Comparison of ENCODE assay signal across 9 mouse cellular contexts in genomic region chr8:88576351-88577142, GRCm38 (mm10). TPM values are rescaled to one million over a fixed set of nuclear protein-coding genes. Genes with fewer than 3 reads are reported as not detected.
DNase-seq lines count a peak whose midpoint lies in the region; ATAC-seq and TF ChIP-seq lines count a peak whose summit lies in the region.
"Had no signal": no experiment of that assay in that cellular context is flagged by ENCODE, and none has a peak within 500 bp of the region (broad histone marks: within the 10 kb centered on the region; RNA-seq: fewer than 3 reads in every experiment).

No protein-coding gene starts in this region.

- peak overlapping the region; percentile 63; the same call in 1 of the 2 replicates for H3K27ac ChIP-seq in kidney, embryonic 14.5 days (ENCODE audit: low read depth, low read length)
- peak overlapping the region; percentile 55 for H3K27ac ChIP-seq in embryonic fibroblast, embryonic 13.5 days (ENCODE audit: insufficient read depth, low read length)
- peak overlapping the region; percentile 89 for H3K27ac ChIP-seq in lung, embryonic 14.5 days (ENCODE audit: low read depth)
- peak overlapping the region; percentile 65; the same call in 1 of the 2 replicates for H3K27ac ChIP-seq in testis, adult 2 months (ENCODE audit: control insufficient read depth, insufficient read depth, low read depth, low read length)
- H3K27ac ChIP-seq in forebrain, embryonic 15.5 days (replicated peaks) = no peak overlapping the region

- no peak for TF ChIP-seq CTCF in embryonic fibroblast, embryonic 13.5 days (IDR thresholded peaks at IDR 0.05; ENCODE audit: borderline replicate concordance, insufficient read depth, low read length)
- TF ChIP-seq CTCF in lung, embryonic 14.5 days (IDR thresholded peaks at IDR 0.05; ENCODE audit: low read depth) = no peak
- no peak for TF ChIP-seq CTCF in testis, adult 2 months (IDR thresholded peaks at IDR 0.05; ENCODE audit: control insufficient read depth, insufficient read depth, insufficient replicate concordance, low read depth, low read length)

- no peaks in the 10 kb centered on the region for H3K27me3 ChIP-seq in kidney, embryonic 14.5 days (ENCODE audit: control insufficient read depth, insufficient read depth, low read length)
- no peaks in the 10 kb centered on the region for H3K27me3 ChIP-seq in lung, embryonic 14.5 days (ENCODE audit: insufficient read depth, low read length)
- no peaks in the 10 kb centered on the region for H3K27me3 ChIP-seq in testis, adult 2 months (ENCODE audit: control insufficient read depth, insufficient read depth, low read length)
- no peaks in the 10 kb centered on the region for H3K27me3 ChIP-seq in forebrain, embryonic 15.5 days

- no peak for TF ChIP-seq POLR2A in embryonic fibroblast, embryonic 13.5 days (IDR thresholded peaks at IDR 0.05; ENCODE audit: low read depth, low read length)
- TF ChIP-seq POLR2A in testis, adult 2 months (IDR thresholded peaks at IDR 0.05; ENCODE audit: control insufficient read depth, low read depth, low read length) = no peak

- no peak for ATAC-seq in kidney, embryonic 14.5 days (ENCODE audit: low FRiP score, low TSS enrichment)
- ATAC-seq in lung, embryonic 14.5 days (ENCODE audit: insufficient read depth) = peak; percentile 67
- no peak for ATAC-seq in forebrain, embryonic 15.5 days (replicated peaks)

- H3K9me3 ChIP-seq in kidney, embryonic 14.5 days (ENCODE audit: control insufficient read depth, low read length) = no peaks in the 10 kb centered on the region
- H3K9me3 ChIP-seq in lung, embryonic 14.5 days (ENCODE audit: low read depth, low read length) = no peaks in the 10 kb centered on the region
- no peaks in the 10 kb centered on the region for H3K9me3 ChIP-seq in forebrain, embryonic 15.5 days

- no peak overlapping the region for H3K4me2 ChIP-seq in kidney, embryonic 14.5 days (replicated peaks; ENCODE audit: low read depth, low read length)
- H3K4me2 ChIP-seq in lung, embryonic 14.5 days = no peak overlapping the region
- H3K4me2 ChIP-seq in forebrain, embryonic 15.5 days (replicated peaks) = no peak overlapping the region

- intact Hi-C loops in heart, postnatal 36 days (cut with DNase I) = no loop called here

- no peak overlapping the region for H3K4me3 ChIP-seq in kidney, embryonic 14.5 days (ENCODE audit: low read length)
- no peak overlapping the region for H3K4me3 ChIP-seq in embryonic fibroblast, embryonic 13.5 days (ENCODE audit: insufficient read depth, low read length)
- no peak overlapping the region for H3K4me3 ChIP-seq in lung, embryonic 14.5 days (ENCODE audit: low read depth, low read length)
- H3K4me3 ChIP-seq in testis, adult 2 months (ENCODE audit: control insufficient read depth, low read depth, low read length) = no peak overlapping the region
- no peak overlapping the region for H3K4me3 ChIP-seq in forebrain, embryonic 15.5 days

- no peak for DNase-seq in kidney, adult 9 months
- DNase-seq in heart, postnatal 36 days = peak; percentile 53 to 58
- DNase-seq in lung, embryonic 14.5 days = peak; percentile 75
- DNase-seq in embryo, embryonic 9.5 days (ENCODE audit: extremely low spot score) = no peak

- peaks cover 59% of the 10 kb centered on the region for H3K4me1 ChIP-seq in kidney, embryonic 14.5 days (ENCODE audit: control insufficient read depth, insufficient read depth, low read length)
- H3K4me1 ChIP-seq in embryonic fibroblast, embryonic 13.5 days (ENCODE audit: control insufficient read depth, insufficient read depth, low read length) = peaks cover 6% of the 10 kb centered on the region
- peaks cover 65% of the 10 kb centered on the region for H3K4me1 ChIP-seq in lung, embryonic 14.5 days (ENCODE audit: insufficient read depth)
- no peaks in the 10 kb centered on the region for H3K4me1 ChIP-seq in testis, adult 2 months (ENCODE audit: control insufficient read depth, insufficient read depth, low read length)
- peaks cover 76% of the 10 kb centered on the region for H3K4me1 ChIP-seq in forebrain, embryonic 15.5 days

- no peak overlapping the region; the same call in 1 of the 2 replicates for H3K9ac ChIP-seq in kidney, embryonic 14.5 days (ENCODE audit: low read depth, low read length)
- no peak overlapping the region for H3K9ac ChIP-seq in lung, embryonic 14.5 days
- H3K9ac ChIP-seq in forebrain, embryonic 15.5 days (replicated peaks) = no peak overlapping the region

- peaks cover 3% of the 10 kb centered on the region; the same call in 1 of the 2 replicates for H3K36me3 ChIP-seq in kidney, embryonic 14.5 days (ENCODE audit: control insufficient read depth, insufficient read depth, low read length)
- H3K36me3 ChIP-seq in lung, embryonic 14.5 days (ENCODE audit: insufficient read depth) = 0 out of 2 replicates have a peak, but pooled peaks cover 16% of the 10 kb centered on the region
- H3K36me3 ChIP-seq in testis, adult 2 months (ENCODE audit: control insufficient read depth, insufficient read depth, low read length) = no peaks in the 10 kb centered on the region
- no peaks in the 10 kb centered on the region for H3K36me3 ChIP-seq in forebrain, embryonic 15.5 days

- WGBS in kidney, embryonic 14.5 days = 69% methylated on average over 10 of the region's 10 CpGs
- 36% methylated on average over 10 of the region's 10 CpGs for WGBS in lung, embryonic 14.5 days
- 75% methylated on average over 10 of the region's 10 CpGs for WGBS in forebrain, embryonic 15.5 days

RNA-seq across cellular contexts. Expression of gene Nkd1, which starts 55.4 kb away (rescaled TPM):
- polyA plus RNA-seq in kidney, embryonic 14.5 days (2014; fragmentation: Nextera tagmentation; extraction: Ambion mirVana) = 52.4 and 60.9 TPM in 2 replicates
- 2.8 and 12.8 TPM in 2 replicates for polyA plus RNA-seq in embryonic fibroblast, embryonic 13.5 days (2011; ENCODE audit: insufficient read length, low read depth, missing spikeins)
- 1 to 10 TPM; 2.5 to 3.4 TPM for total RNA-seq in heart, postnatal 36 days (2021)
- polyA plus RNA-seq in lung, embryonic 14.5 days (2014; fragmentation: Nextera tagmentation; extraction: Ambion mirVana) = 53.6 and 63.4 TPM in 2 replicates
- polyA plus RNA-seq in testis, adult 2 months (2012; rRNA removed) = 2.9 and 3.8 TPM in 2 replicates
- 36.6 and 40.8 TPM in 2 replicates for polyA plus RNA-seq in forebrain, embryonic 15.5 days (2015; fragmentation: Nextera tagmentation; extraction: Ambion mirVana)
- total RNA-seq: common myeloid progenitor, adult 5-6 weeks had no signal

RNA-seq across cellular contexts. Expression of gene Snx20, which starts 59.4 kb away (rescaled TPM):
- polyA plus RNA-seq in kidney, embryonic 14.5 days (2014; fragmentation: Nextera tagmentation; extraction: Ambion mirVana) = 2.2 and 2.3 TPM in 2 replicates
- 0.32 TPM in 1 of 2 replicates, not detected in the other for polyA plus RNA-seq in embryonic fibroblast, embryonic 13.5 days (2011; ENCODE audit: insufficient read length, low read depth, missing spikeins)
- 1 to 10 TPM in 1 of 2 experiments, under 1 TPM in 1; 0.94 to 1.6 TPM for total RNA-seq in heart, postnatal 36 days (2021)
- 2.9 TPM in 2 replicates for polyA plus RNA-seq in lung, embryonic 14.5 days (2014; fragmentation: Nextera tagmentation; extraction: Ambion mirVana)
- 0.07 and 0.52 TPM in 2 replicates for polyA plus RNA-seq in testis, adult 2 months (2012; rRNA removed)
- polyA plus RNA-seq in forebrain, embryonic 15.5 days (2015; fragmentation: Nextera tagmentation; extraction: Ambion mirVana) = 0.81 and 1.2 TPM in 2 replicates

Comparison
In these comparisons a context has a peak if more than half of its experiments do, and no peak if none do; other contexts are left out.
1. DNase-seq: peak in heart, postnatal 36 days (2 of 2) and lung, embryonic 14.5 days (single experiment); none in kidney, adult 9 months (single experiment) and embryo, embryonic 9.5 days (single experiment).